Mouse (Mus musculus) left cerebral cortex, postnatal 10 days (tissue): ENCODE measurements at regions not wholly inside any gene's neighbourhood (a gene's known extent, or its start where the extent isn't known, plus 50 kb on each side); places are given as distances from the start of the nearest gene placed in this dataset.
"Not testable (repeated sequence)": the region's sequence is repeated elsewhere in the genome, so short reads cannot be mapped to it uniquely, and the experiment has no call there.

ENCODE experiments used
- DNase-seq, 2 experiments: peaks; one replicate each; pipeline ENCODE4 v3.0.0; 2021 to 2022; ENCODE audit warnings: low spot score in 2 of 2, mixed read lengths in 1 of 2; ENCODE audit errors: extremely low spot score in 1 of 2
- intact Hi-C: fragments of 180-260 bp; cut with DNase I; formaldehyde crosslinking; loops from one replicate; pipeline ENCODE4 v1.15.1; 2025

DNA sequence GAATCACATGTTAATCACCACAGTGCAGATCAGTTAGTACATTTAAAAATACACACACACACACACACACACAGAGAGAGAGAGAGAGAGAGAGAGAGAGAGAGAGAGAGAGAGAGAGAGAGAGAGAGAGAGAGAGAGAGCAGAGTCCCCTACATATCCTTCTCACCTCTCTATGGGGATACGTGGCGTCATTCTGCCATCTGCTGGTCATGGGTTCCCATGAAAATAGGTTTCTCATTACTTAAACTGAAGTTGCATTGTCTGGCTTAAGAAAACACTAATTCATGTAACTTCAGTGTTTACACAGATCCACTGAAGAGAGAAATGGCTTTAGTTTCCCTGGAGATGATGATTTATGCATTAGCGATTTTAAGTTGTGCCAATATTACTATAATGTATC is 594.9 kb upstream of the Zfp386 start:
- intact Hi-C loops, DNase-seq: not testable (repeated sequence)

- intact Hi-C loops, DNase-seq: not testable (repeated sequence)
These were observed 582.7 kb upstream of the Zfp386 start for GRCm38 (mm10) chr12:115464777-115465176.

GRCm38 (mm10) chr12:115468015-115468414 is 579.5 kb upstream of the Zfp386 start:
- intact Hi-C loops, result not testable (repeated sequence)

DNA sequence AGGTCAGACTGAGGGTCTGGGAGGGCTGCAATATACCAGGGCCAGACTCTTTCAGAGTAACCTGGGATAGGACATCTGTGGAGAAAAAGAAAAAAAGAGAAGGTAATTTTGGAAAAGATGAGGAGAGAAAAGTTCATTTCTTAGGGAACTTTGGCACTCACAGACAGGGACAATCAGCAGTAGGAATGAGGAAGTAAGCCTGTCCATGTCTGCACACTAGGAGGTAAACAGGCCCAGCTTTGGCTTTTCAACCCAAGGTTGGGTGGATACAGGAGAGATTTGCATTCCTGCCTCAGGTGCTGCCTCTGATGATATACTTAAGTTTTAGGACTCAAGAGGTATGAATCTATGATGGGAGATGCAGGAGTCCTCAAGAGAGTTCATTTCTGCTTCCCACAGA is 579.0 kb upstream of the Zfp386 start:
- intact Hi-C loops, DNase-seq: not testable (repeated sequence)

More at GRCm38 (mm10) chr12:115468015-115468414, 579.5 kb upstream of the Zfp386 start:
- not testable (repeated sequence) for DNase-seq

GRCm38 (mm10) chr12:115498865-115499264 is 548.7 kb upstream of the Zfp386 start:
- DNase-seq, result no peak
- intact Hi-C loops, result no loop called here

DNA sequence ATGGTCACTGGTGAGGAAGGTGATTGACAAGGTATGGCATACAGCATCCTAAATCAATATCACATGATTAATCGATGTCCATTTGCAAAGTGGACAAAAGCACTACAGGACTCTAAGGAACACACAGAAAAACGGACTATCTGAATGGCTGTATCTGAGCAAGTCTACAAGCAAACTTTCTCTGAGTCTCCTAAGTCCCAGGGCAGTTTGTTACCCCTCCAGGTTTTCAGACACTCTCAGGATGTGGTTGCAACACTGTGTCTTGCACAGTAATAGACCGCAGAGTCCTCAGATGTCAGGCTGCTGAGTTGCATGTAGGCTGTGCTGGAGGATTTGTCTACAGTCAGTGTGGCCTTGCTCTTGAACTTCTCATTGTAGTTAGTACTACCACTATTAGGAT is 540.2 kb upstream of the Zfp386 start:
- DNase-seq, intact Hi-C loops: not testable (repeated sequence)

DNA sequence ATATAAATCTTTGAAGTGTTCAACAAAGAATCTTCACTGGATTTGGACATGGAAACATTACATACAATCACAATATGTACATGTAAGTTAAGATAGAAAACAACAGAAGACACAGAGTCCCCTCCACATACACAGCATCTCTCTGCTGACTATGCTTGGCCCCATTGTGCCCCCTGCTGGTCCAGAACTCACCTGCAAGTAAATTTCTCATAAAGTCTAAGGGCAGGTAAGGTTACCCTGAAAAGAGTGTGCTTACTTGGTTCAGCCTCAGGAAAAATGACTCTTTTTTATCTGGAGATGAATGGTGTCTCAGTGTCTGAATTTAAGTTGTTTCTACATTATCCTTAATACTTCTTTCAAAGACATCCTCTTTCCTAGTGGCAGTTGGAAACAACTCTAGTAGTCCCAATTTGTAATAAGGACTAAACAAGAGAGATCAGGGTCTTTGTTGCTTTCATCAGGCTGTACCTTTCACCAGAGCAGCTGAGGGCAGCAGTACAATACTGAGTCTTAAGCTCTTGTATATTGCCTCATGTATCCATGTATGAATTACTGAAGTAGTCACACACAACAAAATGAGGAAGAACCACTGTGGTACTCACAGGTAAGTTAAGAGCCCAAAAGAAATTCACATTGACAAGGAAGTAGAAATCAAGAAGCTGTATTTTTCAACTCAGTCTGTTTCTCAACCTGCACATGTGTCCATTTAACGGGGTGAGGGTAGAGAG is 538.7 kb upstream of the Zfp386 start:
- DNase-seq, intact Hi-C loops: not testable (repeated sequence)

DNA sequence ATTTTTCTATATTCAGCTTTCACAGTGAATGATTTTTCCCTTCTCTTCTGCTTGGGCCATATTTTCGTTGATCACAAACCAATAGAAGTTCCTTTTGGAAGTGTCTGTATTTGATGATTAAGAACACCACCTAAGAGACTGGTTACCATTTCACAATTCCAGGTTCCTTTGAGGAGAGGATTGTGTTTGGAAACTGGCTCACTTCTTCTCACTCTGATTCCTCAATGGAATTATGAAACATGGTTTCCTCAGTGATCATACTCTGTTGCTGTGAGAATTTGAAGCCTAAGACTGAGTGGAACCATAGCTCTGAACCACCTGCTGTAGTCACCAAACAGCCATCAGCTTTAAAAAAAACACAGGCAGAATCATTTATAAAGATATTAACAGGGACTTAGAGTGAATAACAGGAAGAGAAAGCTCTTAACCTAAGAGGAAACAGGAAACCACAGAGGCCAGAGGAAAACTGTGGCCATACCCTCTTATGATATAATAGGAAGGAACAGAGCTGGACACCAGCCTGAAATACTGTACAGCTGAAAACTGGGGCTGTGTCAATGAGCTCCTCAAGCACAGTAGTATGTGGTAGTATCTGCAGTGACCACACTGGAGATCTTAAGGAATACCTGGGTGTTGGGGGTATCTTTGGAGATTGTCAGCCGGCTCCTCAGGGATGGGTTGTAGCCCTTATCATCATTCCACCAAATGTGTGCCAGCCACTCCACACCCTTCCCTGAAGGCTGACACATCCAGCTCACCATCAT is 528.6 kb upstream of the Zfp386 start:
- DNase-seq, intact Hi-C loops: not testable (repeated sequence)

- intact Hi-C loops, result no loop called here
- no peak for DNase-seq
These were observed 520.5 kb upstream of the Zfp386 start for GRCm38 (mm10) chr12:115527065-115527464.

- intact Hi-C loops, result no loop called here
- no peak for DNase-seq
These were observed 505.0 kb upstream of the Zfp386 start for GRCm38 (mm10) chr12:115542482-115542881.

DNA sequence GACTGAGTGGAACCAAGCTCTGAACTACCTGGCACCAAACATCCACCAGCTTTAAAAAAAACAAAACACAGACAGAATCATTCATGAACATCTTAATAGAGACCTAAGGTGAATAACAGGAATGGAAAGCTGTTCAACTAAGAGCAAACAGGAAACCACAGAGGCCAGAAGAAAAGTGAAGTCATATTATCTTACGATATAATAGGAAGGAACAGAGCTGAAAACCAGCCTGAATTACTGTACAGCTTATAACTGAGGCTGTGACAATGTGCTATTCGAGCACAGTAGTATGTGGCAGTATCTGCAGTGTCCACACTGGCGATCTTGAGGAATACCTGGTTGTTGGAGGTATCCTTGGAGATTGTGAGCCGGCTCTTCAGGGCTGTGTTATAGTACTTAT is 480.6 kb upstream of the Zfp386 start:
- DNase-seq, intact Hi-C loops: not testable (repeated sequence)

GRCm38 (mm10) chr12:115592985-115593384 is 454.5 kb upstream of the Zfp386 start:
- intact Hi-C loops, DNase-seq: not testable (repeated sequence)

GRCm38 (mm10) chr12:115603763-115604162 is 443.8 kb upstream of the Zfp386 start:
- DNase-seq, result no peak
- intact Hi-C loops, result no loop called here

DNA sequence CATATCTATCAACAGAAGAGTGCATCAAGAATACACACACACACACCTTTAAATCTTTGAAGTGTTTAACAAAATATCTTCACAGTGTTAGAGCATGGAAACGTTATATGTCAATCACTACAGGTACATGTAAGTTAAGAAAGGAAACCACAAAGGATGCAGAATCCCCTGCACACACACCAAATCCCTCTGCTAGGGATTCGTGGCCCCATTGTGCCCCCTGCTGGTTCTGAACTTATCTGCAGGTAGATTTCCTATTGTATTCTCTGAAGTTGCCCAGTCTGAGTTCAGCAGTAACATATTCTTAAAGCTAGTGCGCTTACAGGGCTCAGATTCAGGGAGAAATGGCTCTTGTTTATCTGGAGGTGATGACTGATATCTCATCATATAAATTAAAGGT is 442.6 kb upstream of the Zfp386 start:
- DNase-seq, result no peak
- intact Hi-C loops, result no loop called here

DNA sequence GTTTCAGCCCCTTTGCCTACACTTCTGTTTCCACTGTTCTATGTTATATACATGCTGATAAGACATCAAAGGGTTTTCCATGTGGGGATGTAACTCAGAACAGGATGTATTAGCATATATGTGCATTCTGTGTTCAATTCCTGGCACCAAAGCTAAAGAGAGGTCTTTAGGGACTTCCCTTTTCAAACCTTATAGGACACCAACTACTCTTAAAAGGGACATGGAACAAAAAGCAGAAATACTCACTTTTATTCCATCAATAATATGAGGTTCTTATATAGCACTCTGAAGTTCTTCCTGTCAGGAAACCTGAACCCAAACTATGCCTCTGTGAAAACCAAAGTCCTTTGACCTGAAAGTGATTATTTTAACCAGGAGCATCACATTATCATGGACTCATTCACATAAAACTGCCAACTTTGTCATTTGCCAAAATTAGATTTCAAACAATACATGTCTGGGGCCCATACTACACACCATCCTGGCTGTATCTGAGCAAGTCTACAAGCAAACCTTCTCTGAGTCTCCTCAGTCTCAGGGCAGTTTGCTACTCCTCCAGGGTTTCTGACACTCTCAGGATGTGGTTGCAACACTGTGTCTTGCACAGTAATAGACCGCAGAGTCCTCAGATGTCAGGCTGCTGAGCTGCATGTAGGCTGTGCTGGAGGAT is 424.8 kb upstream of the Zfp386 start:
- DNase-seq, result not testable (repeated sequence)
- intact Hi-C loops, result loop anchor here (5.0 kb wide), 1 partner anchor 505 kb away; no protein-coding TSS in a partner anchor

GRCm38 (mm10) chr12:115624221-115624620 is 423.3 kb upstream of the Zfp386 start:
- intact Hi-C loops, result loop anchor here (5.0 kb wide), 1 partner anchor 507 kb away; no protein-coding TSS in a partner anchor
- no peak for DNase-seq

GRCm38 (mm10) chr12:115647599-115647998 is 399.9 kb upstream of the Zfp386 start:
- intact Hi-C loops, result no loop called here

DNA sequence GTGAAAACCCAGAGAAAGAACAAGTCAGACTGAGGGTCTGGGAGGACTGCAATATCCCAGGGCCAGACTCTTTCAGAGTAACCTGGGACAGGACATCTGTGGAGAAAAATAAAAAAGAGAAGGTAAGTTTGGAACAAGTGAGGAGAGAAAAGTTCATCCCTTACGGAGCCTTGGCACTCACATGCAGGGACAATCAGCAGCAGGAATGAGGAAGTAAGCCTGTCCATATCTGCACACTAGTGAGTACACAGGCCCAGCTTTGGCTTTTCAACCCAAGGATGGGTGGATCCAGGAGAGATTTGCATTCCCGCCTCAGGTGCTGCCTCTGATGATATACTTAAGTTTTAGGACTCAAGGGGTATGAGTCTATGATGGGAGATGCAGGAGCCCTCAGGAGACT is 399.4 kb upstream of the Zfp386 start:
- intact Hi-C loops, DNase-seq: not testable (repeated sequence)

More at GRCm38 (mm10) chr12:115647599-115647998, 399.9 kb upstream of the Zfp386 start:
- DNase-seq, result no peak

- intact Hi-C loops, result no loop called here
- no peak for DNase-seq
These were observed 391.7 kb upstream of the Zfp386 start for GRCm38 (mm10) chr12:115655781-115656180.
